Mouse (Mus musculus) CH12.LX (cell line): ENCODE measurements around the gene H2-M5. TPM values are rescaled to one million over a fixed set of nuclear protein-coding genes. Genes with fewer than 3 reads are reported as not detected.

Experiments used
- DNase-seq: peaks from one replicate; pipeline ENCODE4 v3.0.0-alpha.2; 2013; ENCODE audit errors: extremely low read depth
- H3K27ac ChIP-seq: 2 replicates; pipeline ENCODE4 v1.5.1; 2012; ENCODE audit warnings: low read depth, mild to moderate bottlenecking, control low read depth, moderate library complexity; ENCODE audit not compliant: insufficient read depth
- H3K27me3 ChIP-seq: replicated peaks from 2 replicates; pipeline ENCODE3; 2012; ENCODE audit warnings: inconsistent platforms
- H3K36me3 ChIP-seq, 2 experiments: replicated peaks in 1 of 2; 2 replicates each; pipeline versions ENCODE3 to v1.6.1; 2012; ENCODE audit warnings: inconsistent platforms in 1 of 2, low read length in 1 of 2, mild to moderate bottlenecking in 1 of 2, mixed read lengths in 1 of 2, moderate library complexity in 1 of 2; ENCODE audit not compliant: control insufficient read depth in 1 of 2, insufficient read depth in 1 of 2
- H3K4me1 ChIP-seq, 2 experiments: 2 replicates each; pipeline ENCODE4 v1.6.1; 2012; ENCODE audit warnings: inconsistent platforms in 1 of 2, moderate library complexity in 1 of 2; ENCODE audit not compliant: insufficient read depth in 2 of 2, control insufficient read depth in 1 of 2
- H3K4me2 ChIP-seq: 2 replicates; pipeline ENCODE4 v1.6.1; 2012; ENCODE audit warnings: low read depth, mild to moderate bottlenecking, control low read depth; ENCODE audit not compliant: poor library complexity, insufficient read depth, severe bottlenecking
- H3K4me3 ChIP-seq, 3 experiments: fragments of 150-350 bp in 1 of 3; sonication (generic) in 1 of 3; replicated peaks in 1 of 3; 2 replicates each; pipeline versions ENCODE3 to v1.5.1; 2011 to 2012; ENCODE audit warnings: low read depth in 2 of 3, low read length in 2 of 3, mild to moderate bottlenecking in 2 of 3, moderate library complexity in 2 of 3, control low read depth in 1 of 3, improper control_type of control experiment in 1 of 3, inconsistent platforms in 1 of 3, mixed read lengths in 1 of 3; ENCODE audit not compliant: poor library complexity in 1 of 3
- H3K79me2 ChIP-seq: replicated peaks from 2 replicates; pipeline ENCODE4 v1.6.1; 2012; ENCODE audit warnings: mild to moderate bottlenecking, moderate library complexity; ENCODE audit not compliant: control insufficient read depth, poor library complexity, insufficient read depth, severe bottlenecking; ENCODE audit errors: extremely low read depth
- H3K9ac ChIP-seq: 2 replicates; pipeline ENCODE4 v1.6.1; 2012; ENCODE audit warnings: low read depth, mild to moderate bottlenecking, control low read depth, moderate library complexity; ENCODE audit not compliant: insufficient read depth
- H3K9me3 ChIP-seq: replicated peaks from 2 replicates; pipeline ENCODE3; 2012; ENCODE audit warnings: low read length, inconsistent platforms, mixed read lengths
- BHLHE40 ChIP-seq: IDR thresholded peaks from 2 replicates; pipeline ENCODE4 v1.6.1; 2011; ENCODE audit warnings: mild to moderate bottlenecking, low read depth, low read length, improper control_type of control experiment
- CHD2 ChIP-seq: IDR thresholded peaks from 2 replicates; pipeline ENCODE4 v1.6.1; 2011; ENCODE audit warnings: low read length, improper control_type of control experiment
- E2F4 ChIP-seq: IDR thresholded peaks from 2 replicates; pipeline ENCODE4 v1.6.1; 2011; ENCODE audit warnings: low read depth, low read length, improper control_type of control experiment; ENCODE audit not compliant: insufficient replicate concordance
- EP300 ChIP-seq: IDR thresholded peaks from 2 replicates; pipeline ENCODE4 v1.6.1; 2011; ENCODE audit warnings: low read length, improper control_type of control experiment
- ETS1 ChIP-seq: conservative IDR thresholded peaks from 2 replicates; pipeline ENCODE4 v1.6.1; 2012; ENCODE audit warnings: low read depth, mild to moderate bottlenecking, inconsistent platforms, low read length, improper control_type of control experiment, moderate library complexity
- GABPA ChIP-seq: IDR thresholded peaks from 2 replicates; pipeline ENCODE4 v1.6.1; 2012; ENCODE audit warnings: low read depth, low read length, improper control_type of control experiment, inconsistent platforms; ENCODE audit not compliant: insufficient replicate concordance
- HCFC1 ChIP-seq: IDR thresholded peaks from 2 replicates; pipeline ENCODE4 v1.6.1; 2012; ENCODE audit warnings: low read depth, mild to moderate bottlenecking, inconsistent platforms, low read length, improper control_type of control experiment
- MAX ChIP-seq: IDR thresholded peaks from 2 replicates; pipeline ENCODE4 v1.6.1; 2011; ENCODE audit warnings: low read length, improper control_type of control experiment
- MAZ ChIP-seq: IDR thresholded peaks from 2 replicates; pipeline ENCODE4 v1.6.1; 2012; ENCODE audit warnings: low read depth, mild to moderate bottlenecking, inconsistent platforms, low read length, improper control_type of control experiment, moderate library complexity
- MYC ChIP-seq: IDR thresholded peaks from 2 replicates; pipeline ENCODE4 v1.6.1; 2011; ENCODE audit warnings: low read depth, mild to moderate bottlenecking, improper control_type of control experiment, low read length
- NELFE ChIP-seq: IDR thresholded peaks from 2 replicates; pipeline ENCODE4 v1.6.1; 2011; ENCODE audit warnings: low read depth, low read length, improper control_type of control experiment
- NRF1 ChIP-seq: IDR thresholded peaks from 2 replicates; pipeline ENCODE4 v1.6.1; 2014; ENCODE audit warnings: low read depth, mild to moderate bottlenecking, inconsistent platforms, low read length, improper control_type of control experiment, moderate library complexity
- PAX5 ChIP-seq: IDR thresholded peaks from 2 replicates; pipeline ENCODE4 v1.6.1; 2012; ENCODE audit warnings: low read length, inconsistent platforms, mixed read lengths
- POLR2A ChIP-seq: IDR thresholded peaks from 2 replicates; pipeline ENCODE4 v1.6.1; 2011; ENCODE audit warnings: low read depth, mild to moderate bottlenecking, improper control_type of control experiment, low read length
- RCOR1 ChIP-seq: conservative IDR thresholded peaks from 2 replicates; pipeline ENCODE4 v1.6.1; 2012; ENCODE audit warnings: low read depth, mild to moderate bottlenecking, inconsistent platforms, low read length, improper control_type of control experiment
- SIN3A ChIP-seq: IDR thresholded peaks from 2 replicates; pipeline ENCODE4 v1.6.1; 2012; ENCODE audit warnings: low read length, improper control_type of control experiment, inconsistent platforms
- SMC3 ChIP-seq: IDR thresholded peaks from 2 replicates; pipeline ENCODE4 v1.6.1; 2011; ENCODE audit warnings: low read depth, low read length, improper control_type of control experiment
- TBP ChIP-seq: conservative IDR thresholded peaks from 2 replicates; pipeline ENCODE4 v1.6.1; 2011; ENCODE audit warnings: low read depth, low read length, improper control_type of control experiment
- TCF12 ChIP-seq: IDR thresholded peaks from 2 replicates; pipeline ENCODE4 v1.6.1; 2014; ENCODE audit warnings: low read depth, mild to moderate bottlenecking, inconsistent platforms, low read length, improper control_type of control experiment
- UBTF ChIP-seq: IDR thresholded peaks from 2 replicates; pipeline ENCODE4 v1.6.1; 2012; ENCODE audit warnings: low read depth, mild to moderate bottlenecking, inconsistent platforms, low read length, improper control_type of control experiment, moderate library complexity
- dilution Hi-C: fragments of 300-500 bp; cut with MboI; formaldehyde crosslinking; loops from 2 replicates; pipeline ENCODE4 v1.14.3; 2020; ENCODE audit warnings: low sequenced_read_pairs; ENCODE audit not compliant: extremely low pct_unique_long_range_greater_than_20kb, extremely low pct_ligation_motif_present
- in situ Hi-C: fragments of 300-500 bp; cut with MboI; formaldehyde crosslinking; loops from 3 replicates; pipeline ENCODE4 v1.14.3; 2019; ENCODE audit warnings: low sequenced_read_pairs, low pct_ligation_motif_present, low pct_unique_long_range_greater_than_20kb, mixed read lengths
- polyA plus RNA-seq: library from polyadenylated mRNA; unstranded; fragments of >175 nt; gene quantifications from 2 replicates; pipeline ENCODE4 v1.2.1, GENCODE M21; 2012; ENCODE audit warnings: low read depth; ENCODE audit not compliant: insufficient read length
- total RNA-seq, 2 experiments: library from RNA; depleted of rRNA; stranded (reverse); fragments of 300-350 nt in 1 of 2; fragments of >200 nt in 1 of 2; gene quantifications; 2 replicates each; pipeline ENCODE4 v1.2.3; 2012 to 2014

H2-M5 gene
- total and polyA plus RNA-seq, 3 experiments, result 1.1 to 2.2 (median 1.1) TPM

DNA sequence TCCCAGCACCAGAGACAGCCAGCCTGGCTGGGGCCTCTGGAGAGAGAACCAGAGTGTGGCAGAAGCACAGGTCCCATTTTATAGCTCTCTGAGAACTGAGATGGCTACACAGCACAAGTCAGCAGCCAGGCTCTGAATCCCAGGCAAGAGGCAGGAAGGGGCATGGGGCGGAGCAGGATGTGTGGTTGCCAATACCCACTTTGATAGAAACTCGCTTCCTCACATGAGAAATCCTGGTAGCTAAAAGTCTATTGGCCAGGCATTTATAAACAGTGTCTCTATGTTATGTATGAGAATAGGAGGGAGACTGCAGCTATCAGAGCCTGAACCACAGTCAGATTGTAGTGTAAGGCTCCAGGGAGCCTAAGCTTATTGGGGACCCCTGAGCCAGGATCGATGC is 16.5 kb downstream of the H2-M5 start:
- H3K9ac ChIP-seq, result no peak overlapping the region
- no peak overlapping the region for H3K27ac ChIP-seq
- H3K9me3 ChIP-seq, result no peaks in the 10 kb centered on the region
- DNase-seq, result no peak
- H3K4me1 ChIP-seq, result peaks cover 0 to 9% of the 10 kb centered on the region in 2 experiments; a peak in 2 of 4 replicates
- no peak overlapping the region for H3K4me3 ChIP-seq
- in situ Hi-C loops (no loop called here), dilution Hi-C loops (no loop called here)
- H3K79me2 ChIP-seq, result no peaks in the 10 kb centered on the region
- H3K27me3 ChIP-seq, result no peaks in the 10 kb centered on the region
- no peak overlapping the region for H3K4me2 ChIP-seq
- TF ChIP-seq SMC3 (no peak), RCOR1 (no peak), EP300 (no peak), HCFC1 (no peak), TBP (no peak), ETS1 (no peak), MYC (no peak), E2F4 (no peak), NELFE (no peak), NRF1 (no peak), TCF12 (no peak), UBTF (no peak), CHD2 (no peak), POLR2A (no peak), PAX5 (no peak), MAZ (no peak), MAX (no peak), BHLHE40 (no peak)
- H3K36me3 ChIP-seq, result no peaks in the 10 kb centered on the region

DNA sequence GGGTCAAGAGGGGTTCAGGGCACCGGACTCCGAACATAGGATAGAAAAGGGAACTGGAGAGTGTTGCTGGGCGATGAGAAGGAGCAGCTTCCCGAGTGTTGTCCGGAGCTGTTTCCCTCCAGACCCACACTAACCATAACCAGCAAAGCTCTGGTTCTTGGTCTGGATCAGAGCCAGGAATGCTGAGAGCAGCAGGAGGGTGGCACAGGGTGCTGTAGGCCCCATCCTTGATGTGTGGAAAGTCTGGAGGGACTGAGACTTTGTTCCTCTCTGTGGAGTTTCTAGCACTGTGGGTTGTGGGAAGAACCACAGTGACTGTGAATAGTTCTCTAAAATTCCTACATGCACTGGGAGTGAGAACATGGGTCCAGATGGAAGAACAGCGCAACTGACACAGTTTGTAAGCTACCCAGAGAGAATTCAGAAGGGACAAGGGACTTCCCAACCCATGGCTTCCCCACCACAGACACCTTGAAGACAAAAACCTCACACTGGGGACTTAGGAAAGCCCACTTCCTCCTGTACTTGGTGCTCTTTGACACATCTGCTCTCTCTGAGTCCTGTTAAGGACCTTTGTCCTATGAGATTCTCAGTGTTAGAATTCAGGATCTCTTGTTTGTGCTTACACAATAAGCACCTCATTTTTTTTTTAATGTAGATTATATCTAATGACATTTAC is 18.0 kb downstream of the H2-M5 start:
- no peaks in the 10 kb centered on the region for H3K9me3 ChIP-seq
- no peaks in the 10 kb centered on the region for H3K27me3 ChIP-seq
- TF ChIP-seq SIN3A (no peak), EP300 (0 out of 2 replicates have a peak, but pooled peaks have one; percentile 18), CHD2 (no peak), GABPA (no peak)
- H3K4me2 ChIP-seq, result no peak overlapping the region
- H3K4me1 ChIP-seq, result peaks cover 0 to 11% of the 10 kb centered on the region in 2 experiments; a peak in 2 of 4 replicates
- dilution Hi-C loops (no loop called here), in situ Hi-C loops (no loop called here)
- H3K27ac ChIP-seq, result no peak overlapping the region
- H3K9ac ChIP-seq, result no peak overlapping the region
- DNase-seq, result no peak
- no peaks in the 10 kb centered on the region for H3K79me2 ChIP-seq
- no peaks in the 10 kb centered on the region for H3K36me3 ChIP-seq
- no peak overlapping the region for H3K4me3 ChIP-seq
